Mouse (Mus musculus): ENCODE results near the gene Metrnl.

- no peak for TF ChIP-seq CTCF (IDR thresholded peaks at IDR 0.05; ENCODE audit: control insufficient read depth, insufficient read depth, insufficient replicate concordance, low read depth, low read length)
- no peak for TF ChIP-seq POLR2A (IDR thresholded peaks at IDR 0.05; ENCODE audit: control insufficient read depth, low read depth, low read length)
Measured at GRCm38 (mm10) chr11:121697271-121697670, 4.1 kb upstream of the Metrnl start.
